Mouse (Mus musculus): ENCODE results near the gene Itln1.

DNA sequence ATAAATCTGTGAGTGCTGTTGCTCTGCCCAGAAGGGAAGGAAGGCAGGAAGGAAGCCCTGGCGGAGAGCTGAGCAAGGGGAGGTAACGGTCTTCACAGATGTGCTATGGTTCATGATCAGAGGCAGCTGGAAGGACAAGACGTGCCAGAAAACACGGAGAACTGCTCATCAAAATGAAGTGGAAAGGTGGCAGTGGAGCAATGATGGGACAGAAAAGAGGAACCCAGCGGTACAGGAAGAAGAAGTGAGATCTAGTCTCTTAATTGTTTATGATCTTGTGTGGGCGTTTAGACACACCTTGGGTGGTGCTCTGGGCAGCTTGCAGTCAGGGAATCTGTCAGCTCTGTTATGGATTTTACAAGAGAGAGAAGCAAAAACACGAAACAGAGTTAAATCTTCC lies 16.2 kb upstream of the Itln1 start:
- TF ChIP-seq ZNF384 (IDR thresholded peaks at IDR 0.05; ENCODE audit: low read depth, low read length), result no peak
- no peak for TF ChIP-seq ZC3H11A (IDR thresholded peaks at IDR 0.05; ENCODE audit: borderline replicate concordance, low read depth, low read length)

Measured in ES-E14 (cell line).